Mouse (Mus musculus) lung, embryonic 16.5 days (tissue): ENCODE results near the gene Ccdc89. TPM values are rescaled to one million over a fixed set of nuclear protein-coding genes. Genes with fewer than 3 reads are reported as not detected.

Source experiments
- ATAC-seq: fragments of 200-750 bp; cut with Nextera tagmentation; 2 replicates; pipeline ENCODE4 v1.8.0; 2017; ENCODE audit warnings: low read depth, mild to moderate bottlenecking, moderate library complexity
- H3K27ac ChIP-seq: fragments of 300-500 bp; sonication (generic); 2 replicates; pipeline ENCODE4 v1.5.1; 2014; ENCODE audit warnings: mild to moderate bottlenecking, control low read depth, low read length
- H3K27me3 ChIP-seq: fragments of 300-500 bp; sonication (generic); 2 replicates; pipeline ENCODE4 v1.6.1; 2014; ENCODE audit warnings: low read depth, low read length, mixed read lengths; ENCODE audit not compliant: control insufficient read depth, insufficient read depth
- H3K36me3 ChIP-seq: fragments of 300-500 bp; sonication (generic); 2 replicates; pipeline ENCODE4 v1.6.1; 2014; ENCODE audit warnings: low read length; ENCODE audit not compliant: control insufficient read depth, insufficient read depth
- H3K4me1 ChIP-seq: fragments of 300-500 bp; sonication (generic); replicated peaks from 2 replicates; pipeline ENCODE4 v1.6.1; 2014; ENCODE audit warnings: low read length, mixed read lengths; ENCODE audit not compliant: control insufficient read depth, insufficient read depth
- H3K4me2 ChIP-seq: fragments of 300-500 bp; sonication (generic); 2 replicates; pipeline ENCODE4 v1.6.1; 2014; ENCODE audit warnings: low read depth, low read length, control low read depth
- H3K4me3 ChIP-seq: fragments of 300-500 bp; sonication (generic); 2 replicates; pipeline ENCODE4 v1.5.1; 2014; ENCODE audit warnings: mild to moderate bottlenecking, low read length, control low read depth
- H3K9ac ChIP-seq: fragments of 300-500 bp; sonication (generic); 2 replicates; pipeline ENCODE4 v1.6.1; 2014; ENCODE audit warnings: low read length, control low read depth
- H3K9me3 ChIP-seq: fragments of 300-500 bp; sonication (generic); 2 replicates; pipeline ENCODE4 v1.6.1; 2016; ENCODE audit warnings: low read length; ENCODE audit not compliant: control insufficient read depth
- WGBS: fragments of 180-500 bp; shearing (Covaris S2); extraction: QIAGEN DNeasy Blood & Tissue Kit; methylation state at CpG from one replicate; pipeline ENCODE4 v1.1.7; 2014; 5-methylcytosine and 5-hydroxymethylcytosine counted together
- polyA plus RNA-seq: library from polyadenylated mRNA; unstranded; fragments of >200 nt; fragmentation: Nextera tagmentation; extraction: Ambion mirVana; gene quantifications from 2 replicates; pipeline ENCODE4 v1.2.1, GENCODE M21; 2015

The Ccdc89 gene
- polyA plus RNA-seq, 1 experiment from 2014 or later, result 2.1 TPM

DNA sequence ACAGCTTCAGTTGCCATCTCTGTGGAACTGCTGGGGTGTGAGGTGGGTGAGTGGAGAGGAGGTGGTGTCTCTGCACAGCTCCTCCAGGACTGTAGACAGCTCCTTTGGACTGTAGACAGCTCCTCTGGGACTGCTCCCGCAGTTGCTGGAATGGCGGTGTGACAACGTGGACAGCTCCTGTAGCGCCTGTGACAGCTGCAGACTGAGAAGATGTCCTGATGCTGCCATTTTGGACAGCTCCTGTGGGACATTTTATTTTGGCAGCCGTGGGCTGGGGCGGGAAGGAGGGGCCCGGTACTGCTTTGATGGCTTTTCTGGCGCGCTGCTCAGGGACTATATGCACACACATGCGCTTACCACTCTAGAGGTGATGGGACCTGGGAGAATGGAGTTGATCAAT lies 34.0 kb downstream of the Ccdc89 start:
- no peak overlapping the region for H3K4me2 ChIP-seq
- no peak overlapping the region for H3K4me3 ChIP-seq
- ATAC-seq, result no peak
- H3K36me3 ChIP-seq, result no peaks in the 10 kb centered on the region
- no peak overlapping the region for H3K27ac ChIP-seq
- WGBS, result 37% methylated on average over 10 of the region's 10 CpGs
- H3K9me3 ChIP-seq, result no peaks in the 10 kb centered on the region
- H3K27me3 ChIP-seq, result no peaks in the 10 kb centered on the region
- no peak overlapping the region for H3K9ac ChIP-seq
- H3K4me1 ChIP-seq, result no peaks in the 10 kb centered on the region; the same call in 1 of the 2 replicates

DNA sequence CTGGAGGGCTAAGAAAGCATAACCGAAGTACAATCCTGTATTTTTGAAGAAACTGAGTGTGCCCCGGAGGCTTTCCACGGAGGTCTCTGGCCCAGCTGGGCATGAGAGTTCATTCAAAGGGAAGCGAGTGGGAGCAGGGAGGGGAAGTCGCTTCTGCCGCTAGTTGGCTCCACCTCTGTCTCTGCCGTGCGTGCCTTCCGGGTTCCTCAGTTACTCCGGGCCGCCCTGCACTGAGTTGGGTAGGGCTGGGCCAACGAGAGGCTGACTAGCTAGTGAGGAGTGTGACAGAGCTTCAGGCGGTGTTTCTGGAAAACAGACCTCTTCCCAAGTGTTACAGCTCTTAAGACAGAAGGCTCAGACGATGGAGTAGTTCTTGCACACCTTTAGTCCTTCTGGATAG lies 34.6 kb downstream of the Ccdc89 start:
- WGBS, result 13% methylated on average over 14 of the region's 14 CpGs
- Histone ChIP-seq H3K9ac (no peak overlapping the region), H3K4me3 (no peak overlapping the region), H3K36me3 (no peaks in the 10 kb centered on the region), H3K27ac (no peak overlapping the region), H3K9me3 (no peaks in the 10 kb centered on the region), H3K4me1 (no peaks in the 10 kb centered on the region; the same call in 1 of the 2 replicates), H3K4me2 (0 out of 2 replicates have a peak overlapping the region, but pooled peaks have one; percentile 2), H3K27me3 (no peaks in the 10 kb centered on the region)
- no peak for ATAC-seq

DNA sequence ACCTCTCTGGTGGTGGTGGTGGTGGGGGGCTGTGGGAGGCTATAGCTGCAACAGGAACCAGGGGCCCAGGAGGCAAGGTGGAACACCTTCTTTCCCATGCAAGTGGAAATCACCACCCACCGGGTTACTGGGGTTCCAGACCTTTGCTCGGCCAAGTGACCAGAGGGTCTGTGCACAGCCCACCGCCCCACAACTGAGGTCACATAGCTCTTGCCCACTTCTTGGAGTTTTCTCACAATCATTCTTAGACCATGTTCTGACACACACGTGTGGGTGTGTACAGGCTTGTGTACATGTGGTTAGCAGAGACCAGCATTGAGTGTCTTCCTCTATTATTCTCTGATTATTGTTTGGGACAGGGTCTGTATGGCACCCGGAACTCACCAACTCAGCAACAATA lies 35.1 kb downstream of the Ccdc89 start:
- Histone ChIP-seq H3K27ac (no peak overlapping the region), H3K27me3 (no peaks in the 10 kb centered on the region), H3K4me2 (no peak overlapping the region), H3K4me1 (no peaks in the 10 kb centered on the region), H3K36me3 (no peaks in the 10 kb centered on the region), H3K9ac (no peak overlapping the region), H3K9me3 (no peaks in the 10 kb centered on the region), H3K4me3 (no peak overlapping the region)
- ATAC-seq, result no peak
- WGBS, result 90% methylated on average over 5 of the region's 5 CpGs

DNA sequence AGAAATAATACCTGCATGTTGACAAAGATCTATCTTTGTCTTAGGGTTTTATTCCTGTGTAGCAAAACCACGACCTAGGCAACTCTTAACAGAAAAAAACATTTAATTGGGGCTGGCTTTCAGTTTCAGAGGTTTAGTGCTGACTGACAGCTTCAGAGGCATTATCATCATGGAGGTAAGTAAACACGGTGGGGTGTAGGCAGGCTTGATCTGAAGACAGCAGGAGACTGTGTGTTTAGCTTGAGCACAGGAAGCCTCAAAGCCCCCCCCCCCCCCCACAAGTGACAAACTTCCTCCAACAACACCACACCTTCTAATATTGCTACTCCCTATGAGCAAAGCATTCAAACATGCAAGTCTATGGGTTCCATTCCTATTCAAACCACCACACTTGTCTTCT lies 47.1 kb downstream of the Ccdc89 start:
- Histone ChIP-seq H3K27me3 (peaks cover 6% of the 10 kb centered on the region), H3K27ac (no peak overlapping the region), H3K9me3 (no peaks in the 10 kb centered on the region), H3K4me3 (no peak overlapping the region), H3K4me2 (no peak overlapping the region), H3K9ac (no peak overlapping the region), H3K4me1 (peaks cover 10% of the 10 kb centered on the region), H3K36me3 (peaks cover 5% of the 10 kb centered on the region; the same call in 1 of the 2 replicates)
- no peak for ATAC-seq
- WGBS, result 45% methylated on average over 2 of the region's 2 CpGs

DNA sequence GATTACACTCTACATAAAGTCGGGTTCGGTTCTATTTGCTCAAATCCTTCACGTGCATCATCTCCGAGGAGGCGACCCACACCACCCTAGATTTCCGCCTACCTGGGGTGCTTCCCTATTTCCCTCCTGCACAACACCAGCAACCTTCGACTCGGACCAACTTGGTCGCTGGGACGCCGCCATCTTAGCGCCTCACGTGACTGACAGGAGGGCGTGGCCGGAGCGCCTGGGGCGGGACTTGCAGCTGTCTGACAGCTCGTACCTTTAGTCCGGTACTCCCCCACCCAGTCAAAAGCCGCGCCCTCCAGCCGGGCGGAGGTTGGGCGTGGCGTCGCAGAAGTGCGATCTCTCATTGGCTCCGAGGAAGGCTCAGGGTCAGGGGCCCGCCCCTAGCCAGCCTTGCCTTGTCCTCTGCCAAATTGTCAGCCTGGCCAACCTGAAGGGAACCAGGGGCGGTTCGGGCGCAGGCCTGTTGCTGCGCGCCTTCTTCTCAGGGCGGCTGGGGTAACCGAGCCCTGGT lies 49.5 kb downstream of the Ccdc89 start, which contains the start of gene Tmem126b:
TSS of gene Tmem126b (minus strand) at position 209 of the 520 bp plus-strand sequence.
- Histone ChIP-seq H3K9me3 (no peaks in the 10 kb centered on the region), H3K4me3 (peak within 1 kb of the TSS; percentile 80), H3K27me3 (peaks cover 9% of the 10 kb centered on the region), H3K4me2 (peak within 1 kb of the TSS; percentile 62), H3K4me1 (peaks cover 10% of the 10 kb centered on the region), H3K27ac (peak within 1 kb of the TSS; percentile 70), H3K9ac (peak within 1 kb of the TSS; percentile 78), H3K36me3 (no peaks in the 10 kb centered on the region)
- WGBS, result 0% methylated on average over 36 of the region's 36 CpGs
- ATAC-seq, result peak; percentile 100

DNA sequence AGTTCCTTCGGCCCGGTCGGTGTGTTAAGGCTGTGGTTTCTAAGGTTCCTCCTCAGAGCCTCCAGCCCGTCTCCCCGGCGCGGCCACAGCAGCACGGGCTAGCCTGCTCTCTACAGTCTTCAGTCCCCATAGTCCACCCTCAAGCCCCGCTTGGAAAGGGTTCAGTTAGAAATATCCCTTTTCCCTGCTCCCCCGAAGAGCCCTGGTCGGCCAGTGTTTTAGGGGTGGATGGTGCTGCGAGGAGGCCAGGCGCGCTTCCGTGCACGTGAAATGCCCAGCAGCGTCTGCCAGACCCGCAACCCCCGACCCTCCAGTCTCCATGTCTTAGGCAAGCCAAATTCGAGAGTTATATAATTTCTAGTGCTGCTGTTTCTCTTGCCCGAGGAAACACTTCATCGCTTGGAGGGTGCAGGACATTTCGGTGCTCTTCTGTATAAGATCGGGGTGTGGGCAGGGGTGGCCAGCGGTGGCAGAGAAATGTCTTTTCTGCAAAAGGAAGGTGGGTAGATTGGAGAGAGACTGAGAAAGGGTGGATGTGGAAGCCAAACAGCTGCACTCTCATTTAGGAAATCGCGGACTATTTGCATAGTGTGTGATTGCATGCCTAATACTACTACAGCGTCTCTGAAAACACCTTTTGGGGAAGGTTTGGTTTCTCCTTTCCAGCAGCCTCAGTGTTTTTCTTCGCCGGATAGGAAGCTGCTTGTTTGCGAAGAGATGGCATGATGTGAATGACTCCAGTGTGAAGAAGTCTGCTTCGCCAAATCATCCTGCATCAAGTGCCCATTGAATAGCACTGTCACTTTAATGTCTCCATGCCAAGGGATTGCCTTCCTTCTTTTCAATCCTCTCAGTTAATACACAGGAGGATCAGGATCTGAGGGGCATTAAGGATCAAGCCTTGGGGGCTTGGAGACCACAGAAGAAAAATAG lies 50.2 kb downstream of the Ccdc89 start, which contains the start of gene Dlg2:
TSS of gene Dlg2 (plus strand) at position 360 of the 933 bp plus-strand sequence.
- Histone ChIP-seq H3K4me1 (peaks cover 10% of the 10 kb centered on the region), H3K36me3 (no peaks in the 10 kb centered on the region), H3K9me3 (no peaks in the 10 kb centered on the region), H3K4me2 (peak within 1 kb of the TSS; percentile 62), H3K27me3 (peaks cover 9% of the 10 kb centered on the region), H3K27ac (peak within 1 kb of the TSS; percentile 70), H3K4me3 (peak within 1 kb of the TSS; percentile 80), H3K9ac (peak within 1 kb of the TSS; percentile 78)
- under 1% methylated on average over 32 of the region's 32 CpGs for WGBS
- no peak; the same call in 1 of the 2 replicates for ATAC-seq

Other genes with a start within 250 kb of the Ccdc89 start
- not detected in 2 replicates for gene Ccdc83, start 160.8 kb upstream of the Ccdc89 start, polyA plus RNA-seq
- gene Sytl2, start 124.3 kb upstream of the Ccdc89 start, polyA plus RNA-seq, result 5.4 and 5.5 TPM in 2 replicates
- 15.6 and 16.2 TPM in 2 replicates for gene Crebzf, start 16.2 kb downstream of the Ccdc89 start, polyA plus RNA-seq
- gene Tmem126a, start 30.7 kb downstream of the Ccdc89 start, polyA plus RNA-seq, result 86.0 and 94.1 TPM in 2 replicates
- 33.9 and 34.5 TPM in 2 replicates for gene Tmem126b, start 49.4 kb downstream of the Ccdc89 start, polyA plus RNA-seq
- 1.1 and 1.2 TPM in 2 replicates for gene Dlg2, start 50.1 kb downstream of the Ccdc89 start, polyA plus RNA-seq